Mouse (Mus musculus) thymus, postnatal 25 days (tissue): ENCODE measurements around the gene Ndufa6.

Source experiments
- DNase-seq: peaks from one replicate; pipeline ENCODE4 v3.0.0; 2022

Gene Ndufa6

DNA sequence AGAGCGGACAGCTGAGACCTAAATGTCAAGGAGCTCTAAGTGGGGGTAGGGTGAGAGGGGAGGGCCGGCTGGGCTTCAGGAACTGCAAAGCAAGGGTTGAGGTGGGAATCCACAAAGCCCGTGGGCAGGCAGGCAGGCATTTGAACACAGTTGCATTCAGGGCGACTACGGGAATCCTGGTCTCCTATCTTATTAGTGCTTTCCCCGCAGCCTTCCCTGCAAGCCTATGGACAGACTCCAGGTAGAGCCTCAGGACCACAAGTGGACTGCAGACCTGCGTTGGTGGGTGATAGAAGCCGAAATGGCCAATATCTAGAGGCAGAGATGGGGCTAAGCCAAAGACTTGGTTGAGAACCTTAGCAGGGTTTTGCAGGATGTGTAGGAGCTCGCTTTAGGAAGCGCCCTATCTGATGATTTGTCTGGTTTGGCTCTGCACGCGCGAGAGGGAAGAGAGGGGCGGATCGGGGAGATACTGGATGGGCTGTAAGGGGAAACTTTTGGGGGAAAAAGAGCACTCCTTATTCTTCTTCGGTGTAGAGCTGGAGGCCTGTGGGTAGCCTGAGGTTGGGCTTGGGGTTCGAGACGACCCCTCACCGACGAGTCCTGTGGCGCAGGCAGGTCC lies 13.6 kb downstream of the Ndufa6 start:
- no peak for DNase-seq

GRCm38 (mm10) chr15:82339634-82340254 lies 14.4 kb downstream of the Ndufa6 start:
- no peak for DNase-seq

DNA sequence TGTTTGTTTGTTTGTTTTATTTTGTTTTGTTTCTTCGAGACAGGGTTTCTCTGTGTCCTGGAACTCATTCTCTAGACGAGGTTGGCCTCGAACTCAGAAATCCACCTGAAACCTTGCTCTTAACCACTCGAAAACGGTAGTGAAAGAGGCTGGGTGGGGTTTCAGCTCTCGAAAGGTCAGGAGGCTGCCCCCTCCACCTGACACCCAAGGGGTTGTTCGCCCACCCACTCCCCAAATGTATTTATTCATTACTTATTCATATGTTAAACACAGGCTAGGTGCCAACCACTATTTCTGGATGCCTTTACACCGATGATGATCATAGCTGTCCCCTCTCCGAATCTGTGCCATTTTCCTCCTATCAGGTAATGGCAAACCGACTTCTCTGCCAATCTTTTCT lies 15.0 kb downstream of the Ndufa6 start:
- no peak for DNase-seq

DNA sequence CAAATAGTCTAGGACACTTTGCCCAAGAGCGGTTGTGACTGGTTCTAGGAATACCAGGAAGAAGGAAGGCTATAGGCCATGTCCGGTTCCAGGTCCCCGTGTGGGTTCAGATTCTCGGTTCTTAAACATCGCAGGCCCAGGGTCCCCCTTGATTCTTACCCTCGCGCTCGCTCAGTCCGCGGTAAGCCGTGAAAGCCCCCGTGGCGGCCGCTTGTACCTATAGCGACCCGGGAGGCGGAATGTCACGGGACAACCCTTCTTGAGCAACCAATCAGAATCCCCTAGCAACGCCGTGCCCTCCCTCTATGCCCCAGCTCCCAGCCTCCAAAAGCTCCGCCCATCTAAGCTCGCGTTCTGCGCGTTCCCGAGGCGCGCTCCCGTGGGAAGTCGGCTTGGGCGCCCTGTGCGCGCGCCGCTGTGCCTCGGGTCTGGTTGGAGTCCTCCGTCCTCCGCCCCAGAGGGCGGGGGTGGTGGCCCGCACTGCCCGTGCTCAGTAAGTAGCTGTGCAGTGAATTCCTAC lies 15.5 kb downstream of the Ndufa6 start, which contains the start of the genes Naga, Pheta2 and Smdt1:
Gene Naga (minus strand): TSS at position 333 of the 520 bp plus-strand sequence.
Gene Pheta2 (plus strand): TSS at position 350 of the 520 bp plus-strand sequence.
Gene Smdt1 (plus strand): TSS at position 367 of the 520 bp plus-strand sequence.
- peak; percentile 97 for DNase-seq

- DNase-seq, result no peak
Measured at GRCm38 (mm10) chr15:82337875-82338274, 16.2 kb downstream of the Ndufa6 start.

DNA sequence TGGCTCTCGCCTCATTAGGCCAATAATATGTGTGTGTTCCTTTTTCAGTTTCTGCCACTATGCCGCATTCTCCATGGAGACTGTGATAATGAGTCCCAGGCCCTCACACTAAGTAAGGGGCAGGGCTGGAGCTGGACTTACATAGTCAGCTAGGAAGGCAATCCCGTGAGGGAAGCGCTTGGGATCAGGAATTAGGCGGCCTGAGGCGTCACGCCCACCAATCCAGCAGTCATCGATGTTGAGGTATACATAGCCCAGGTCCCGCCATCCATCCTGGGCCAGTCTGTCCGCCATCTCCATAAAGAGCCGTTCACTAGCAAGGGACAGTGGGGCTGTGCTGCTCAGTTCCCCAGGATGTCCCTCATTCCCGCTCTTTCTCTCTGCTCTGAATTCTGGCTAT lies 17.5 kb downstream of the Ndufa6 start:
- no peak for DNase-seq

DNA sequence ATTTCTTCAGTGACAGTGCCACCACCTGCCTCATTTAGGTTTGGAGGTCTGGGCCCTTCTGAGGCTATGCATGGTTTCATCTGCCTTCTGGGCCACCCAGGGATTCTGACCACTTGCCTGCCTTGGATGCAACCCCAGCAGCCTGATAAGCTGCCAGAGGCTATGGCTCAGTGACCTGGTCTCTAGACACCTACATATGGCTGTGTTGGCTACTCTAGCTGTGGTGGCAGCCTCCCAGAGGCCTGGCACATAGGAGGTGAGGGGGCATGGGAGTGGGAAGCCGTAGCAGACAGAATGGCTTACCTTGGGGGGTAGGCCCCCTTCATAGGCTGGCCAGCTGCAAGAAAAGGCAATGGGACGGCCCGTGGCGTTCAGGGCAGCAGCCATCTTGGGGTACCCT lies 18.9 kb downstream of the Ndufa6 start:
- no peak for DNase-seq

GRCm38 (mm10) chr15:82325382-82325781 lies 28.7 kb downstream of the Ndufa6 start:
- DNase-seq, result no peak

- no peak for DNase-seq
Measured at GRCm38 (mm10) chr15:82322195-82322594, 31.9 kb downstream of the Ndufa6 start.

DNA sequence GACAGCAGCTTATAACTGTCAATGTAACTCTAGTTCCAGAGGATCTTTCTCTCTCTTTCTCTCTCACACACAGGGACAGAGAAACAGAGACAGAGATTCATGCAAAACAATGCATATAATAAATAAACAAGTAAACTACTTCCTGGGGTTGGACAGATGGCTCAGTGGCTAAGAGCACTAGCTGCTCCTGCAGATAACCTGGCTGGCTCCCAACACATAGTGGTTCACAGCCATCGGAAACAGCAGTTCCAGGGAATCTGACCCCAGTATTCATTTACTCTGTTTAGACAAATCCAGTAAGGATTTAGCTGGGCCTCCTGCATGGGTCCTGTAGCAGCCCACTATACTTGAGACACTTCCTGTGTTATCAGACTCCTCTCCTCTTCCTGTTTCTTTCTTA lies 34.5 kb downstream of the Ndufa6 start:
- DNase-seq, result no peak

GRCm38 (mm10) chr15:82317839-82318238 lies 36.3 kb downstream of the Ndufa6 start:
- DNase-seq, result no peak

- no peak for DNase-seq
Measured at GRCm38 (mm10) chr15:82308416-82308815, 45.7 kb downstream of the Ndufa6 start.

DNA sequence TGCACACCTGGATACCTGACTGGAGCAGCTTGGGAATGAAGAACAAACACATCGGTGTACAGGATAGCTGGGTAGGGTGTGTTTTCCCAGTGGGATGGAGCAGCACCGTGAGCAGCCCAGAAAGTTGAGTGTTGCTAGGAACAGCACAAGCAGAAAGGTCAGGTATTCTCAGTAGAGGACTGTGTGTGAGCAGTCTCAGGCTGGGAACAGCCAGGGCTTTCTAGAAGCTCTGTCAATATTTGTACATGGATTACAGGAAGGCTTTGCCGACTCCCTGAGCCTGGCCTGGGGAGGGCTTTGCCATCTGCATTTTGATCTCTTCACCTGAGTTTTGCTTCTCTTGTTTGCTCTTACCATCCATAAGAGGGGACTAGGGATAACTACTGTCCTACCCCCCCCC lies 47.0 kb downstream of the Ndufa6 start:
- no peak for DNase-seq
